In the genomic region with DNA sequence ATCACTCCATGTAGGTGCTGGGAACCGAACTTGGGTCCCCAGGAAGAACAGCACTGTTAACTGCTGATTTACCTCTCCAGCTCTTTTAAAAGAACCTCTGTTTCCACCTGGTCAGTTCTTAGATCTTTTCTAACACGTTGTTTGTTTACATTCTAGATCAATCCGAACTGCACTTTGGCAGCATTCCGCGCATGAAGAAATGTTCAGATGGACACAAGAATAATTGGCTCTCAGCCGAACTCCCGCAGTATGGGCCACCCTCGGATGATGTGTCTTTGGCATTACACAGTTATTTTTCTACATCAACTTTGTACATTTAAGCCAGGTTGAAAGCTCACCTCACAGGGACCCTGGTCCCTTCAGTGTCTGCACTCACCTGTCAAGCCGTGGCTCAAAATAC, we compare ENCODE assay signal across 21 mouse cellular contexts. TPM values are rescaled to one million over a fixed set of nuclear protein-coding genes. Genes with fewer than 3 reads are reported as not detected.
A peak's percentile ranks its signal among the peaks of the same experiment; 100 is the strongest.
DNase-seq lines count a peak whose midpoint lies in the region; ATAC-seq and TF ChIP-seq lines count a peak whose summit lies in the region.
"Had no signal": no experiment of that assay in that cellular context is flagged by ENCODE, and none has a peak within 500 bp of the region (broad histone marks: within the 10 kb centered on the region; RNA-seq: fewer than 3 reads in every experiment).

No protein-coding gene starts in this region.

- H3K36me3 ChIP-seq in liver, adult 2 months (ENCODE audit: control insufficient read depth, insufficient read depth, low read length) = no peaks in the 10 kb centered on the region
- H3K36me3 ChIP-seq in liver, postnatal 0 days (replicated peaks; ENCODE audit: insufficient read depth, low read length) = no peaks in the 10 kb centered on the region
- no peaks in the 10 kb centered on the region for H3K36me3 ChIP-seq in liver, embryonic 11.5 days (ENCODE audit: control insufficient read depth, insufficient read depth, low read length)
- no peaks in the 10 kb centered on the region for H3K36me3 ChIP-seq in megakaryocyte, embryonic 14.5 days (replicated peaks; ENCODE audit: low read length)
- H3K36me3 ChIP-seq: G1E had no signal

- no peaks in the 10 kb centered on the region for H3K79me2 ChIP-seq in liver, adult 2 months (ENCODE audit: control insufficient read depth, insufficient read depth, low read length)

- 34% methylated on average over 9 of the region's 9 CpGs for WGBS in liver, adult 2 months
- WGBS in liver, postnatal 0 days (ENCODE audit: insufficient replicate concordance) = 73% methylated on average over 9 of the region's 9 CpGs
- 83% methylated on average over 9 of the region's 9 CpGs for WGBS in liver, embryonic 11.5 days

- no peak overlapping the region for H3K9ac ChIP-seq in liver, adult 2 months (ENCODE audit: low read depth, low read length)
- H3K9ac ChIP-seq in liver, postnatal 0 days (replicated peaks) = no peak overlapping the region
- H3K9ac ChIP-seq in liver, embryonic 11.5 days (ENCODE audit: low read depth, low read length) = no peak overlapping the region

- no peak overlapping the region for H3K27ac ChIP-seq in liver, adult 2 months (replicated peaks; ENCODE audit: insufficient read depth, low read depth, low read length)
- H3K27ac ChIP-seq in liver, postnatal 0 days (ENCODE audit: low read depth) = peak overlapping the region; percentile 59
- no peak overlapping the region for H3K27ac ChIP-seq in liver, embryonic 11.5 days (ENCODE audit: low read depth, low read length)

- ATAC-seq in liver, postnatal 0 days = peak; percentile 75
- no peak for ATAC-seq in liver, embryonic 11.5 days (replicated peaks; ENCODE audit: low FRiP score)
- no peak for ATAC-seq in megakaryocyte, adult 5-6 weeks (ENCODE audit: poor library complexity, severe bottlenecking)
- ATAC-seq: activated CD4-positive, CD25-positive, alpha-beta regulatory T cell, adult 4 months; CD4-positive, CD25-positive, alpha-beta regulatory T cell, adult 4 months had no signal

- TF ChIP-seq POLR2A in liver, adult 2 months (IDR thresholded peaks at IDR 0.05; ENCODE audit: extremely low read depth, insufficient read depth, low read length) = no peak

- no peaks in the 10 kb centered on the region for H3K9me3 ChIP-seq in liver, postnatal 0 days (ENCODE audit: low read length)
- no peaks in the 10 kb centered on the region for H3K9me3 ChIP-seq in liver, embryonic 11.5 days (ENCODE audit: control insufficient read depth, low read length)
- H3K9me3 ChIP-seq in megakaryocyte, embryonic 14.5 days = no peaks in the 10 kb centered on the region
- H3K9me3 ChIP-seq: G1E had no signal

- no peak overlapping the region for H3K4me2 ChIP-seq in liver, postnatal 0 days (ENCODE audit: low read depth, low read length)
- H3K4me2 ChIP-seq in liver, embryonic 11.5 days = no peak overlapping the region

- peaks cover 7% of the 10 kb centered on the region; the same call in 1 of the 2 replicates for H3K4me1 ChIP-seq in liver, adult 2 months (ENCODE audit: control insufficient read depth, insufficient read depth, low read length)
- H3K4me1 ChIP-seq in liver, postnatal 0 days (ENCODE audit: insufficient read depth) = peaks cover 22% of the 10 kb centered on the region
- H3K4me1 ChIP-seq in liver, embryonic 11.5 days (replicated peaks; ENCODE audit: control insufficient read depth, insufficient read depth, low read length) = no peaks in the 10 kb centered on the region
- peaks cover 97% of the 10 kb centered on the region for H3K4me1 ChIP-seq in megakaryocyte, embryonic 14.5 days

- DNase-seq in liver, adult 2 months (ENCODE audit: extremely low read depth, low read depth, low spot score) = peak; percentile 89
- DNase-seq in liver = no peak
- peak; percentile 73 for DNase-seq in liver, postnatal 0 days
- no peak for DNase-seq in liver, embryonic 11.5 days (ENCODE audit: low spot score)
- DNase-seq: adrenal gland, adult 2 months; adrenal gland, adult 8-10 months; adrenal gland, postnatal 10 days; adrenal gland, postnatal 14 days; adrenal gland, postnatal 25 days; adrenal gland, postnatal 36 days; B cell, adult 2 months; cerebellum, adult 11 months; cerebellum, adult 11-12 months; cerebellum, adult 18-20 months had no signal

- H3K4me3 ChIP-seq in liver, adult 2 months (ENCODE audit: insufficient read depth, low read depth, low read length) = no peak overlapping the region
- no peak overlapping the region for H3K4me3 ChIP-seq in liver, postnatal 0 days (ENCODE audit: low read depth, low read length)
- H3K4me3 ChIP-seq in liver, embryonic 11.5 days (ENCODE audit: low read depth, low read length) = no peak overlapping the region
- H3K4me3 ChIP-seq in megakaryocyte, embryonic 14.5 days (replicated peaks) = peak overlapping the region; percentile 46

- H3K27me3 ChIP-seq in liver, adult 2 months (ENCODE audit: control insufficient read depth, insufficient read depth, low read length) = no peaks in the 10 kb centered on the region
- no peaks in the 10 kb centered on the region for H3K27me3 ChIP-seq in liver, postnatal 0 days (ENCODE audit: insufficient read depth, low read length)
- no peaks in the 10 kb centered on the region for H3K27me3 ChIP-seq in liver, embryonic 11.5 days (replicated peaks; ENCODE audit: control insufficient read depth, insufficient read depth, low read length)
- H3K27me3 ChIP-seq in megakaryocyte, embryonic 14.5 days (replicated peaks) = peaks cover 2% of the 10 kb centered on the region
- H3K27me3 ChIP-seq: CH12.LX, Patski had no signal

- TF ChIP-seq EP300 in liver, postnatal 0 days (IDR thresholded peaks at IDR 0.05; ENCODE audit: low read depth) = peak; percentile 54; the same call in 1 of the 2 replicates

- no peak for TF ChIP-seq CTCF in liver, adult 2 months (IDR thresholded peaks at IDR 0.05; ENCODE audit: low read depth, low read length)
- TF ChIP-seq CTCF in liver, postnatal 0 days (IDR thresholded peaks at IDR 0.05; ENCODE audit: low read depth) = no peak

RNA-seq across cellular contexts. Expression of a gene that starts 57.7 kb away (rescaled TPM):
- total RNA-seq in liver, adult 2 months (2014; rRNA removed) = 8.6 and 19.2 TPM in 2 replicates
- 4.8 and 5.7 TPM in 2 replicates for polyA plus RNA-seq in liver, adult 2 months (2012; rRNA removed)
- polyA plus RNA-seq in liver, postnatal 0 days (2015; fragmentation: Nextera tagmentation; extraction: Ambion mirVana) = 4.4 and 5.7 TPM in 2 replicates
- 8.3 and 8.9 TPM in 2 replicates for polyA plus RNA-seq in liver, embryonic 11.5 days (2014; fragmentation: Nextera tagmentation; extraction: Ambion mirVana)
- 77.5 and 176 TPM in 2 replicates for polyA plus RNA-seq in megakaryocyte, embryonic 14.5 days (2012; ENCODE audit: insufficient read depth, low replicate concordance)
- 12.3 and 12.5 TPM in 2 replicates for total RNA-seq in megakaryocyte, adult 5-6 weeks (2015)
- 7.6 and 10.9 TPM in 2 replicates for total RNA-seq in megakaryocyte, adult 5-6 weeks (2017)

Comparison
In these comparisons a context has a peak if more than half of its experiments do, and no peak if none do; other contexts are left out.
1. DNase-seq: peak in liver, adult 2 months (single experiment) and liver, postnatal 0 days (single experiment); none in liver (single experiment) and liver, embryonic 11.5 days (single experiment).